Mouse (Mus musculus): Measurements from ENCODE around the gene Wbp2nl.
A peak's percentile ranks its signal among the peaks of the same experiment; 100 is the strongest.
"Not testable (repeated sequence)": the region's sequence is repeated elsewhere in the genome, so short reads cannot be mapped to it uniquely, and the experiment has no call there.

The Wbp2nl gene

GRCm38 (mm10) chr15:82350349-82350748 lies 51.6 kb downstream of the Wbp2nl start:
- no peak for DNase-seq

- no peak for DNase-seq
These were observed 52.7 kb downstream of the Wbp2nl start for GRCm38 (mm10) chr15:82351480-82351879.

GRCm38 (mm10) chr15:82353078-82353744 lies 54.5 kb downstream of the Wbp2nl start:
- no peak for DNase-seq

GRCm38 (mm10) chr15:82353745-82354113 lies 55.0 kb downstream of the Wbp2nl start:
- DNase-seq: no peak

GRCm38 (mm10) chr15:82354126-82354945 lies 55.6 kb downstream of the Wbp2nl start, which contains the start of gene Ndufa6:
Gene Ndufa6 (minus strand): TSS chr15:82354322.
- DNase-seq: peak; percentile 97 to 98

GRCm38 (mm10) chr15:82358431-82359260 lies 59.9 kb downstream of the Wbp2nl start:
- DNase-seq: no peak

- DNase-seq: no peak
These were observed 62.8 kb downstream of the Wbp2nl start for GRCm38 (mm10) chr15:82361459-82362018.

- DNase-seq: no peak
These were observed 63.5 kb downstream of the Wbp2nl start for GRCm38 (mm10) chr15:82362234-82362633.

- not testable (repeated sequence) for DNase-seq
These were observed 65.0 kb downstream of the Wbp2nl start for GRCm38 (mm10) chr15:82363801-82364200.
